Mouse (Mus musculus) kidney, adult 2 months (tissue): ENCODE measurements around the gene Galnt10.
"Not testable (repeated sequence)": the region's sequence is repeated elsewhere in the genome, so short reads cannot be mapped to it uniquely, and the experiment has no call there.

Source experiments
- CTCF ChIP-seq: fragments of 200-500 bp; conservative IDR thresholded peaks from 2 replicates; pipeline ENCODE4 v1.5.1; 2011; ENCODE audit warnings: low read depth, mild to moderate bottlenecking, control low read depth, low read length, moderate library complexity, mixed read lengths; ENCODE audit not compliant: insufficient read depth, insufficient read length
- POLR2A ChIP-seq: fragments of 200-500 bp; IDR thresholded peaks from one replicate; pipeline ENCODE4 v1.6.1; 2011; ENCODE audit warnings: low read depth, low read length, control low read depth

DNA sequence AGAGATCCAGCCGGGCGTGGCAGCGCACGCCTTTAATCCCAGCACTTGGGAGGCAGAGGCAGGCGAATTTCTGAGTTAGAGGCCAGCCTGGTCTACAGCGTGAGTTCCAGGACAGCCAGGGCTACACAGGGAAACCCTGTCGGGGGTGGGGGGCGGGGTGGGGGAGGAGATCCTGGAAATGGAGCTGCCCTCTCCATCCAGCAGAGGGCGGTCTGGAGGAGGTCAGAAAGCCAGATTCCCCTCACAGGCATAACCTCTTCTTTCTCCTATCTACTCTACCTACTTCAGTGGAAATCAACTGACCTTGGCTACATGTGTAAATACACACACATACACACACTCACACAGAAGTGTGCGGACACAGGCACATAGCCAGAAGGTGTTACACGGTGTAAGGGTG lies 180.0 kb downstream of the Galnt10 start:
- TF ChIP-seq POLR2A, CTCF: not testable (repeated sequence)
